Mouse (Mus musculus): ENCODE measurements around the gene Syt17.

DNA sequence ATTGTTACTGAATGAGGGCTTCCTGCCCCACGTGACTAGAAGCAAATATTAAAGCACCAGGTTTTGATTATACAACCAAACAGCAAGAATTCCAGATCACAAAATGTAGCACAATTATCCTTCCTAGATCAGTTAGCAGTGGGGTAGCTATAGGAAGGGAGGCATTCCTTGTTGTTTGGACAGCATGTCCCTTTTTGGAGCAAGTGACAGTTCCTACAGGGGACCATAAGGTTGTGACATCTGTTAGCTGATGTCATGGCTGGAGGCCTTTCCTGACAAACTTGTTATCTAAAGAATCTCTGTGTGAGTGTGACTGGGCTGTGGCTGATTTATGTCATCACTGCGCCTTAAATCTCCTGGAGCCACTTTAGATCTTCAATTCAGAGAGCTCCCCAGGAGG, 97.2 kb downstream of the Syt17 start:
- TF ChIP-seq POLR2A (IDR thresholded peaks at IDR 0.05; ENCODE audit: borderline replicate concordance, extremely low read depth, insufficient read depth, insufficient read length, poor library complexity, severe bottlenecking) (no peak), CTCF (IDR thresholded peaks at IDR 0.05; ENCODE audit: borderline replicate concordance, extremely low read depth, insufficient read depth, insufficient read length) (no peak)

All from brain, embryonic 14.5 days (tissue).